In genomic region chr15:25518025-25518928, GRCm38 (mm10) we compare ENCODE assay signal across 19 mouse cellular contexts.
DNase-seq lines count a peak whose midpoint lies in the region; ATAC-seq lines count a peak whose summit lies in the region.
"Had no signal": no experiment of that assay in that cellular context is flagged by ENCODE, and none has a peak within 500 bp of the region (broad histone marks: within the 10 kb centered on the region; RNA-seq: fewer than 3 reads in every experiment).

No protein-coding gene starts in this region.

- no peak overlapping the region for H3K4me3 ChIP-seq in embryonic facial prominence, embryonic 11.5 days (ENCODE audit: low read depth, low read length)
- no peak overlapping the region for H3K4me3 ChIP-seq in embryonic facial prominence, embryonic 10.5 days
- no peak overlapping the region for H3K4me3 ChIP-seq in limb, embryonic 10.5 days
- no peak overlapping the region for H3K4me3 ChIP-seq in intestine, embryonic 15.5 days (replicated peaks)
- H3K4me3 ChIP-seq: embryonic facial prominence, embryonic 12.5 days; layer of hippocampus, adult 2 months; left cerebral cortex, adult 2 months; liver, embryonic 13.5 days had no signal

- no peaks in the 10 kb centered on the region for H3K36me3 ChIP-seq in embryonic facial prominence, embryonic 11.5 days (replicated peaks; ENCODE audit: control insufficient read depth, insufficient read depth, low read depth, low read length)
- no peaks in the 10 kb centered on the region for H3K36me3 ChIP-seq in embryonic facial prominence, embryonic 10.5 days (replicated peaks)
- H3K36me3 ChIP-seq in limb, embryonic 10.5 days, result no peaks in the 10 kb centered on the region
- no peaks in the 10 kb centered on the region for H3K36me3 ChIP-seq in intestine, embryonic 15.5 days
- H3K36me3 ChIP-seq: embryonic facial prominence, embryonic 12.5 days; liver, embryonic 13.5 days had no signal

- intact Hi-C loops in left cerebral cortex, postnatal 4 days (cut with DNase I), result no loop called here

- no peak for DNase-seq in embryonic facial prominence, embryonic 11.5 days (ENCODE audit: low spot score)
- no peak for DNase-seq in embryonic facial prominence, embryonic 10.5 days (ENCODE audit: low spot score)
- DNase-seq in left cerebral cortex, adult 18-20 months (ENCODE audit: low spot score in 2 of 2), result peak; percentile 4 to 24
- no peak for DNase-seq in left cerebral cortex, postnatal 4 days
- peak; percentile 9 for DNase-seq in 3134 (ENCODE audit: extremely low read depth, insufficient read length, low spot score)
- DNase-seq in limb, embryonic 10.5 days (ENCODE audit: low spot score), result no peak
- no peak for DNase-seq in cerebellum, postnatal 25 days
- DNase-seq: adrenal gland, postnatal 10 days; cerebellum, adult 18-20 months; kidney, adult 18-20 months; liver, embryonic 13.5 days; thymus, adult 18-20 months had no signal

- 80% methylated on average over 15 of the region's 15 CpGs for WGBS in embryonic facial prominence, embryonic 11.5 days
- 83% methylated on average over 15 of the region's 15 CpGs for WGBS in embryonic facial prominence, embryonic 10.5 days
- WGBS in limb, embryonic 10.5 days, result 85% methylated on average over 15 of the region's 15 CpGs
- WGBS in intestine, embryonic 15.5 days, result 72% methylated on average over 15 of the region's 15 CpGs

- no peaks in the 10 kb centered on the region for H3K27me3 ChIP-seq in embryonic facial prominence, embryonic 11.5 days (ENCODE audit: control insufficient read depth, insufficient read depth, low read length)
- no peaks in the 10 kb centered on the region for H3K27me3 ChIP-seq in embryonic facial prominence, embryonic 10.5 days (replicated peaks; ENCODE audit: low read depth, poor library complexity, severe bottlenecking)
- no peaks in the 10 kb centered on the region for H3K27me3 ChIP-seq in limb, embryonic 10.5 days (ENCODE audit: low read depth, poor library complexity, severe bottlenecking)
- H3K27me3 ChIP-seq in intestine, embryonic 15.5 days (replicated peaks), result no peaks in the 10 kb centered on the region
- H3K27me3 ChIP-seq: embryonic facial prominence, embryonic 12.5 days; liver, embryonic 13.5 days had no signal

- no peaks in the 10 kb centered on the region for H3K4me1 ChIP-seq in embryonic facial prominence, embryonic 11.5 days (ENCODE audit: control insufficient read depth, insufficient read depth, low read length)
- peaks cover 2% of the 10 kb centered on the region; the same call in 1 of the 2 replicates for H3K4me1 ChIP-seq in embryonic facial prominence, embryonic 10.5 days
- H3K4me1 ChIP-seq in limb, embryonic 10.5 days, result peaks cover 9% of the 10 kb centered on the region; the same call in 1 of the 2 replicates
- H3K4me1 ChIP-seq in intestine, embryonic 15.5 days (replicated peaks), result no peaks in the 10 kb centered on the region
- H3K4me1 ChIP-seq: liver, embryonic 13.5 days had no signal

- H3K9me3 ChIP-seq in embryonic facial prominence, embryonic 11.5 days (replicated peaks; ENCODE audit: control insufficient read depth, low read length), result no peaks in the 10 kb centered on the region
- no peaks in the 10 kb centered on the region for H3K9me3 ChIP-seq in embryonic facial prominence, embryonic 10.5 days
- H3K9me3 ChIP-seq in limb, embryonic 10.5 days (replicated peaks), result no peaks in the 10 kb centered on the region
- no peaks in the 10 kb centered on the region for H3K9me3 ChIP-seq in intestine, embryonic 15.5 days
- H3K9me3 ChIP-seq: embryonic facial prominence, embryonic 12.5 days; liver, embryonic 13.5 days had no signal

- H3K9ac ChIP-seq in embryonic facial prominence, embryonic 11.5 days (replicated peaks; ENCODE audit: low read length), result no peak overlapping the region; the same call in 1 of the 2 replicates
- H3K9ac ChIP-seq in intestine, embryonic 15.5 days, result no peak overlapping the region
- H3K9ac ChIP-seq: embryonic facial prominence, embryonic 12.5 days; liver, embryonic 13.5 days had no signal

- no peak overlapping the region for H3K27ac ChIP-seq in embryonic facial prominence, embryonic 11.5 days (replicated peaks; ENCODE audit: low read depth, low read length)
- H3K27ac ChIP-seq in embryonic facial prominence, embryonic 10.5 days (replicated peaks), result no peak overlapping the region
- peak overlapping the region; percentile 10; the same call in 1 of the 2 replicates for H3K27ac ChIP-seq in limb, embryonic 10.5 days
- no peak overlapping the region for H3K27ac ChIP-seq in intestine, embryonic 15.5 days
- H3K27ac ChIP-seq: embryonic facial prominence, embryonic 12.5 days; layer of hippocampus, adult 2 months; left cerebral cortex, adult 2 months; liver, embryonic 13.5 days had no signal

- H3K4me2 ChIP-seq in embryonic facial prominence, embryonic 11.5 days (ENCODE audit: low read depth, low read length), result no peak overlapping the region; the same call in 1 of the 2 replicates
- no peak overlapping the region for H3K4me2 ChIP-seq in intestine, embryonic 15.5 days (replicated peaks)
- H3K4me2 ChIP-seq: embryonic facial prominence, embryonic 12.5 days; heart, embryonic 11.5 days; liver, embryonic 13.5 days had no signal

- ATAC-seq in embryonic facial prominence, embryonic 11.5 days (replicated peaks; ENCODE audit: insufficient number of reproducible peaks, low FRiP score, low TSS enrichment, low read depth), result 0 out of 2 replicates have a peak, but pooled peaks have one; percentile 52
- no peak for ATAC-seq in intestine, embryonic 15.5 days
- ATAC-seq: hindbrain, embryonic 16.5 days; midbrain, embryonic 16.5 days had no signal

Comparison
In these comparisons a context has a peak if more than half of its experiments do, and no peak if none do; other contexts are left out.
1. DNase-seq: peak in left cerebral cortex, adult 18-20 months (2 of 2) and 3134 (single experiment); none in embryonic facial prominence, embryonic 11.5 days (single experiment), embryonic facial prominence, embryonic 10.5 days (single experiment), left cerebral cortex, postnatal 4 days (single experiment), limb, embryonic 10.5 days (single experiment) and cerebellum, postnatal 25 days (0 of 2).